ENCODE assay signal across 18 mouse cellular contexts in genomic region chr11:50258310-50258709, GRCm38 (mm10). TPM values are rescaled to one million over a fixed set of nuclear protein-coding genes. Genes with fewer than 3 reads are reported as not detected.
DNase-seq lines count a peak whose midpoint lies in the region; ATAC-seq and TF ChIP-seq lines count a peak whose summit lies in the region.
"Had no signal": no experiment of that assay in that cellular context is flagged by ENCODE, and none has a peak within 500 bp of the region (broad histone marks: within the 10 kb centered on the region; RNA-seq: fewer than 3 reads in every experiment).

No protein-coding gene starts in this region.

- WGBS in liver, postnatal 0 days (ENCODE audit: insufficient replicate concordance) = 80% methylated on average over 7 of the region's 7 CpGs

- H3K27ac ChIP-seq in layer of hippocampus, adult 2 months = peak overlapping the region; percentile 74
- no peak overlapping the region for H3K27ac ChIP-seq in liver, postnatal 0 days (ENCODE audit: low read depth)
- H3K27ac ChIP-seq: forebrain, embryonic 10.5 days; kidney, postnatal 0 days; liver, embryonic 13.5 days; lung, embryonic 15.5 days; midbrain, embryonic 10.5 days had no signal

- H3K9ac ChIP-seq in liver, postnatal 0 days (replicated peaks) = no peak overlapping the region
- H3K9ac ChIP-seq: liver, embryonic 13.5 days; lung, embryonic 15.5 days had no signal

- H3K9me3 ChIP-seq in liver, postnatal 0 days (ENCODE audit: low read length) = no peaks in the 10 kb centered on the region
- H3K9me3 ChIP-seq: forebrain, embryonic 10.5 days; liver, embryonic 13.5 days; lung, embryonic 15.5 days; midbrain, embryonic 10.5 days had no signal

- H3K4me3 ChIP-seq in layer of hippocampus, adult 2 months = no peak overlapping the region
- no peak overlapping the region for H3K4me3 ChIP-seq in liver, postnatal 0 days (ENCODE audit: low read depth, low read length)
- H3K4me3 ChIP-seq: forebrain, embryonic 10.5 days; liver, embryonic 13.5 days; lung, embryonic 15.5 days; midbrain, embryonic 10.5 days had no signal

- H3K36me3 ChIP-seq in liver, postnatal 0 days (replicated peaks; ENCODE audit: insufficient read depth, low read length) = peaks cover 65% of the 10 kb centered on the region

- H3K4me2 ChIP-seq in liver, postnatal 0 days (ENCODE audit: low read depth, low read length) = no peak overlapping the region
- H3K4me2 ChIP-seq: liver, embryonic 13.5 days; lung, embryonic 15.5 days had no signal

- H3K27me3 ChIP-seq in liver, postnatal 0 days (ENCODE audit: insufficient read depth, low read length) = no peaks in the 10 kb centered on the region
- H3K27me3 ChIP-seq: liver, embryonic 13.5 days; lung, embryonic 15.5 days had no signal

- no peak for ATAC-seq in liver, postnatal 0 days
- no peak for ATAC-seq in megakaryocyte progenitor cell, adult 5-6 weeks (replicated peaks; ENCODE audit: poor library complexity)

- no peak for TF ChIP-seq EP300 in liver, postnatal 0 days (IDR thresholded peaks at IDR 0.05; ENCODE audit: low read depth)

- no peaks in the 10 kb centered on the region for H3K4me1 ChIP-seq in liver, postnatal 0 days (ENCODE audit: insufficient read depth)
- H3K4me1 ChIP-seq: liver, embryonic 13.5 days; lung, embryonic 15.5 days had no signal

- TF ChIP-seq CTCF in layer of hippocampus, adult 2 months (conservative IDR thresholded peaks at IDR 0.05) = no peak
- TF ChIP-seq CTCF in liver, postnatal 0 days (IDR thresholded peaks at IDR 0.05; ENCODE audit: low read depth) = no peak

- DNase-seq in layer of hippocampus, adult 11-12 months (ENCODE audit: low spot score) = peak; percentile 67
- DNase-seq in layer of hippocampus, postnatal 25 days (ENCODE audit: extremely low spot score in 1 of 2, low spot score in 1 of 2) = no peak
- DNase-seq in right cerebral cortex, adult 18-20 months = peak; percentile 80
- no peak for DNase-seq in right cerebral cortex, postnatal 14 days
- peak; percentile 52 to 54 for DNase-seq in layer of hippocampus, adult 2 months (ENCODE audit: low spot score in 2 of 2)
- no peak for DNase-seq in liver, postnatal 0 days
- DNase-seq: adrenal gland, adult 2 months; B cell, adult 2 months; cerebellum, adult 8-10 months; kidney, adult 18-20 months; liver, embryonic 13.5 days; lung, postnatal 4 days; thymus, postnatal 36 days had no signal

RNA-seq across cellular contexts. Expression of gene Ltc4s, which starts 19.9 kb away (rescaled TPM):
- total RNA-seq in layer of hippocampus, postnatal 25 days (2021) = 10 to 100 TPM in 1 of 2 experiments, 1 to 10 TPM in 1; 8.8 to 11.2 TPM
- 1 to 10 TPM; 6.8 to 9.3 TPM for total RNA-seq in layer of hippocampus, adult 2 months (2021)
- 0.68 and 0.89 TPM in 2 replicates for polyA plus RNA-seq in liver, postnatal 0 days (2015; fragmentation: Nextera tagmentation; extraction: Ambion mirVana)
- total RNA-seq in megakaryocyte progenitor cell, adult 5-6 weeks (2015) = 0.74 and 1.1 TPM in 2 replicates
- total RNA-seq in megakaryocyte progenitor cell, adult 5-6 weeks (2017) = 1.4 TPM in 1 of 2 replicates, not detected in the other

RNA-seq across cellular contexts. Expression of gene Maml1, which starts 33.8 kb away (rescaled TPM):
- 10 to 100 TPM; 10.4 to 11.6 TPM for total RNA-seq in layer of hippocampus, postnatal 25 days (2021)
- 10 to 100 TPM; 10.1 to 10.8 TPM for total RNA-seq in layer of hippocampus, adult 2 months (2021)
- polyA plus RNA-seq in liver, postnatal 0 days (2015; fragmentation: Nextera tagmentation; extraction: Ambion mirVana) = 1.6 TPM in 2 replicates
- 14.2 and 15.9 TPM in 2 replicates for total RNA-seq in megakaryocyte progenitor cell, adult 5-6 weeks (2015)
- total RNA-seq in megakaryocyte progenitor cell, adult 5-6 weeks (2017) = 4.1 and 4.2 TPM in 2 replicates

RNA-seq across cellular contexts. Expression of gene Mgat4b, which starts 47.6 kb away (rescaled TPM):
- total RNA-seq in layer of hippocampus, postnatal 25 days (2021) = 100 to 1,000 TPM; 108 to 113 TPM
- total RNA-seq in layer of hippocampus, adult 2 months (2021) = 10 to 100 TPM; 91.2 to 93.0 TPM
- 17.2 and 18.6 TPM in 2 replicates for polyA plus RNA-seq in liver, postnatal 0 days (2015; fragmentation: Nextera tagmentation; extraction: Ambion mirVana)
- total RNA-seq in megakaryocyte progenitor cell, adult 5-6 weeks (2015) = 17.4 and 18.9 TPM in 2 replicates
- 10.8 and 16.2 TPM in 2 replicates for total RNA-seq in megakaryocyte progenitor cell, adult 5-6 weeks (2017)

RNA-seq across cellular contexts. Expression of gene Sqstm1, which starts 47.7 kb away (rescaled TPM):
- total RNA-seq in layer of hippocampus, postnatal 25 days (2021) = 100 to 1,000 TPM; 421 to 453 TPM
- 100 to 1,000 TPM; 444 to 465 TPM for total RNA-seq in layer of hippocampus, adult 2 months (2021)
- polyA plus RNA-seq in liver, postnatal 0 days (2015; fragmentation: Nextera tagmentation; extraction: Ambion mirVana) = 154 and 172 TPM in 2 replicates
- total RNA-seq in megakaryocyte progenitor cell, adult 5-6 weeks (2015) = 42.7 and 49.3 TPM in 2 replicates
- 207 and 220 TPM in 2 replicates for total RNA-seq in megakaryocyte progenitor cell, adult 5-6 weeks (2017)

Comparison
In these comparisons a context has a peak if more than half of its experiments do, and no peak if none do; other contexts are left out.
1. DNase-seq: peak in layer of hippocampus, adult 11-12 months (single experiment), right cerebral cortex, adult 18-20 months (single experiment) and layer of hippocampus, adult 2 months (2 of 2); none in layer of hippocampus, postnatal 25 days (0 of 2), right cerebral cortex, postnatal 14 days (single experiment) and liver, postnatal 0 days (single experiment).
2. RNA of gene Mgat4b, which starts 47.6 kb away (total RNA-seq): 108 to 113 TPM in layer of hippocampus, postnatal 25 days and 91.2 to 93.0 TPM in layer of hippocampus, adult 2 months; 10.8 to 18.9 TPM in megakaryocyte progenitor cell, adult 5-6 weeks; every median in the first group is over 4 times any median in the second.